Mouse (Mus musculus): ENCODE data around the gene Igf1r. TPM values are rescaled to one million over a fixed set of nuclear protein-coding genes. Genes with fewer than 3 reads are reported as not detected.

The Igf1r gene
- polyA plus RNA-seq, 1 experiment from 2014 or later = 8.5 TPM

GRCm38 (mm10) chr7:68160094-68160791, 207.6 kb downstream of the Igf1r start:
- no peak for DNase-seq (ENCODE audit: low spot score)

- DNase-seq (ENCODE audit: low spot score) = peak; percentile 53
Observed at GRCm38 (mm10) chr7:68164074-68164473, 211.4 kb downstream of the Igf1r start.

GRCm38 (mm10) chr7:68172776-68173175, 220.1 kb downstream of the Igf1r start:
- no peak for DNase-seq (ENCODE audit: low spot score)

- DNase-seq (ENCODE audit: low spot score) = peak; percentile 18
Observed at GRCm38 (mm10) chr7:68179672-68180071, 227.0 kb downstream of the Igf1r start.

GRCm38 (mm10) chr7:68181104-68181503, 228.5 kb downstream of the Igf1r start:
- no peak for DNase-seq (ENCODE audit: low spot score)

- DNase-seq (ENCODE audit: low spot score) = no peak
Observed at GRCm38 (mm10) chr7:68182025-68182424, 229.4 kb downstream of the Igf1r start.

GRCm38 (mm10) chr7:68182773-68183172, 230.1 kb downstream of the Igf1r start:
- no peak for DNase-seq (ENCODE audit: low spot score)

GRCm38 (mm10) chr7:68183421-68183820, 230.8 kb downstream of the Igf1r start:
- DNase-seq (ENCODE audit: low spot score) = no peak

- no peak for DNase-seq (ENCODE audit: low spot score)
Observed at GRCm38 (mm10) chr7:68189211-68189610, 236.6 kb downstream of the Igf1r start.

GRCm38 (mm10) chr7:68189691-68190456, 237.2 kb downstream of the Igf1r start:
- DNase-seq (ENCODE audit: low spot score) = peak; percentile 70

- no peak for DNase-seq (ENCODE audit: low spot score)
Observed at GRCm38 (mm10) chr7:68193958-68194695, 241.5 kb downstream of the Igf1r start.

GRCm38 (mm10) chr7:68199609-68200008, 247.0 kb downstream of the Igf1r start:
- no peak for DNase-seq (ENCODE audit: low spot score)

- peak; percentile 61 for DNase-seq (ENCODE audit: low spot score)
Observed at GRCm38 (mm10) chr7:68205776-68206427, 253.3 kb downstream of the Igf1r start.

GRCm38 (mm10) chr7:68209039-68209438, 256.4 kb downstream of the Igf1r start:
- DNase-seq (ENCODE audit: low spot score) = no peak

- DNase-seq (ENCODE audit: low spot score) = no peak
Observed at GRCm38 (mm10) chr7:68210417-68210816, 257.8 kb downstream of the Igf1r start.

- no peak for DNase-seq (ENCODE audit: low spot score)
Observed at GRCm38 (mm10) chr7:68211883-68212282, 259.3 kb downstream of the Igf1r start.

- no peak for DNase-seq (ENCODE audit: low spot score)
Observed at GRCm38 (mm10) chr7:68213842-68214241, 261.2 kb downstream of the Igf1r start.

- no peak for DNase-seq (ENCODE audit: low spot score)
Observed at GRCm38 (mm10) chr7:68215522-68216070, 263.0 kb downstream of the Igf1r start.

GRCm38 (mm10) chr7:68218879-68219278, 266.3 kb downstream of the Igf1r start:
- no peak for DNase-seq (ENCODE audit: low spot score)

GRCm38 (mm10) chr7:68221677-68222230, 269.1 kb downstream of the Igf1r start:
- no peak for DNase-seq (ENCODE audit: low spot score)

GRCm38 (mm10) chr7:68223356-68223808, 270.8 kb downstream of the Igf1r start:
- DNase-seq (ENCODE audit: low spot score) = peak; percentile 31

Measured in thymus, postnatal 0 days (tissue).